Mouse (Mus musculus): ENCODE results near the gene Bcar1. TPM values are rescaled to one million over a fixed set of nuclear protein-coding genes. Genes with fewer than 3 reads are reported as not detected.
A peak's percentile ranks its signal among the peaks of the same experiment; 100 is the strongest.

The Bcar1 gene
- polyA plus RNA-seq, 1 experiment = 29.5 TPM

GRCm38 (mm10) chr8:111736321-111736720, 7.3 kb downstream of the Bcar1 start:
- Histone ChIP-seq H3K4me3 (ENCODE audit: control insufficient read depth, low read depth, low read length) (no peak overlapping the region), H3K36me3 (ENCODE audit: control insufficient read depth, insufficient read depth, low read length) (no peaks in the 10 kb centered on the region), H3K4me1 (ENCODE audit: control insufficient read depth, insufficient read depth, low read length) (peaks cover 16% of the 10 kb centered on the region), H3K27me3 (ENCODE audit: control insufficient read depth, insufficient read depth, low read length) (no peaks in the 10 kb centered on the region), H3K27ac (ENCODE audit: control insufficient read depth, insufficient read depth, low read depth, low read length) (no peak overlapping the region)
- no peak for TF ChIP-seq CTCF (IDR thresholded peaks at IDR 0.05; ENCODE audit: control insufficient read depth, insufficient read depth, insufficient replicate concordance, low read depth, low read length)
- TF ChIP-seq POLR2A (IDR thresholded peaks at IDR 0.05; ENCODE audit: control insufficient read depth, low read depth, low read length) = no peak

DNA sequence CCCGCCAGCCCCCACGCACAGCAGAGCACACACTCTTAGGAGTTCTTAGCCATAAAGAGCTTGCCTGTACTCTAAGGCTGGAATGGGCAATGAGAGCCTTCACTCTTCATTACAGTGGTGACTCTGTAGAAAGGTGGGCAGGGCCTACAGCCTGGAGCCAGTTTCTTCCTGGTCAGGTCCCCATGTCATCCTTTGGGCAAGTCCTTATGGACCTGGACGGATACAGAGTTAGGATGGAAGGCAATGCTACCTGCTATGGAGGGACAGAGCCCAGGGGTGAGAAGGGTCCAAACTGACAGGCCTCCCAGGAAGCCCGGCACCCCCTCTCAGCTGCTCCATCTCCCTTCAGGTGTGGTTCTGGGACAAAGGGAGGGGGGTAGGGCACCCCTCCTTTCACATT, 7.8 kb downstream of the Bcar1 start:
- H3K36me3 ChIP-seq (ENCODE audit: control insufficient read depth, insufficient read depth, low read length) = no peaks in the 10 kb centered on the region
- H3K27me3 ChIP-seq (ENCODE audit: control insufficient read depth, insufficient read depth, low read length) = no peaks in the 10 kb centered on the region
- H3K4me3 ChIP-seq (ENCODE audit: control insufficient read depth, low read depth, low read length) = no peak overlapping the region
- TF ChIP-seq POLR2A (IDR thresholded peaks at IDR 0.05; ENCODE audit: control insufficient read depth, low read depth, low read length) (no peak), CTCF (IDR thresholded peaks at IDR 0.05; ENCODE audit: control insufficient read depth, insufficient read depth, insufficient replicate concordance, low read depth, low read length) (no peak)
- peaks cover 21% of the 10 kb centered on the region for H3K4me1 ChIP-seq (ENCODE audit: control insufficient read depth, insufficient read depth, low read length)
- no peak overlapping the region for H3K27ac ChIP-seq (ENCODE audit: control insufficient read depth, insufficient read depth, low read depth, low read length)

- no peak overlapping the region for H3K27ac ChIP-seq (ENCODE audit: control insufficient read depth, insufficient read depth, low read depth, low read length)
- H3K4me1 ChIP-seq (ENCODE audit: control insufficient read depth, insufficient read depth, low read length) = peaks cover 25% of the 10 kb centered on the region
- TF ChIP-seq CTCF (IDR thresholded peaks at IDR 0.05; ENCODE audit: control insufficient read depth, insufficient read depth, insufficient replicate concordance, low read depth, low read length) = no peak
- TF ChIP-seq POLR2A (IDR thresholded peaks at IDR 0.05; ENCODE audit: control insufficient read depth, low read depth, low read length) = no peak
- H3K4me3 ChIP-seq (ENCODE audit: control insufficient read depth, low read depth, low read length) = no peak overlapping the region
- no peaks in the 10 kb centered on the region for H3K27me3 ChIP-seq (ENCODE audit: control insufficient read depth, insufficient read depth, low read length)
- no peaks in the 10 kb centered on the region for H3K36me3 ChIP-seq (ENCODE audit: control insufficient read depth, insufficient read depth, low read length)
Observed at GRCm38 (mm10) chr8:111735335-111735761, 8.3 kb downstream of the Bcar1 start.

- TF ChIP-seq POLR2A (IDR thresholded peaks at IDR 0.05; ENCODE audit: control insufficient read depth, low read depth, low read length) = no peak
- no peak for TF ChIP-seq CTCF (IDR thresholded peaks at IDR 0.05; ENCODE audit: control insufficient read depth, insufficient read depth, insufficient replicate concordance, low read depth, low read length)
- Histone ChIP-seq H3K27ac (ENCODE audit: control insufficient read depth, insufficient read depth, low read depth, low read length) (no peak overlapping the region), H3K4me3 (ENCODE audit: control insufficient read depth, low read depth, low read length) (no peak overlapping the region), H3K36me3 (ENCODE audit: control insufficient read depth, insufficient read depth, low read length) (no peaks in the 10 kb centered on the region), H3K4me1 (ENCODE audit: control insufficient read depth, insufficient read depth, low read length) (peaks cover 34% of the 10 kb centered on the region), H3K27me3 (ENCODE audit: control insufficient read depth, insufficient read depth, low read length) (no peaks in the 10 kb centered on the region)
Observed at GRCm38 (mm10) chr8:111734244-111734960, 9.2 kb downstream of the Bcar1 start.

DNA sequence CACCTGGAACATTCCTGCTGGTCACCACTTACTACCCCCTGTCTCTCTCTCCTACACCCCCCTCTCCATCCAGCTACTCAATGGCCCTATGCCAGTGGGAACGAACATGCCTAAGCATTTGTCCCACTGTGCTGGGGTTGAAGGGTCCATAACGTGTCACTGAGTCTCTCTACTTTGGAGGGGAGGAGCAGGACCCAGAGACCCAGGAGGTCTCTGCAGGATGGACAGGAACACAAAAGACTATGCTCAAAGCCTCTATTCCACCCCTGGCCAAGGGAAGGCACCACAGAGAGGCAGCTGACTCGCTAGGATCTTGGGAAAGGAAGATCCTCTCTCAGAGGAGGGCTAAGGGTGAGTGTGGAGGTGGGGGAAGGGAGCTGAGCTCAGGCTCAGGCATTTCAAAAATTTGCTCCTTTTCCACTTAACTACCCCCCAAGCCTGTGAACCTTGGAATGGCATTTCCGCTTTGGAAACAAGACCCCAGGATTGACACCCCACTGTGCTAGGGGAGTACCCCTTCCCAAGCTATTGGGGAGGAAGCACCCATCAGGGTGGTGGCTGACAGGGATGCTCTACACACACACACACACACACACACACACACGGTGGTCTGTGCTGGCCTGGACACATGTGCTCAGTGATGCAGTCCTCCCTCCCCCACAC, 9.9 kb downstream of the Bcar1 start:
- Histone ChIP-seq H3K36me3 (ENCODE audit: control insufficient read depth, insufficient read depth, low read length) (no peaks in the 10 kb centered on the region), H3K27me3 (ENCODE audit: control insufficient read depth, insufficient read depth, low read length) (no peaks in the 10 kb centered on the region), H3K4me1 (ENCODE audit: control insufficient read depth, insufficient read depth, low read length) (peaks cover 35% of the 10 kb centered on the region), H3K27ac (ENCODE audit: control insufficient read depth, insufficient read depth, low read depth, low read length) (no peak overlapping the region), H3K4me3 (ENCODE audit: control insufficient read depth, low read depth, low read length) (no peak overlapping the region)
- TF ChIP-seq POLR2A (IDR thresholded peaks at IDR 0.05; ENCODE audit: control insufficient read depth, low read depth, low read length) (no peak), CTCF (IDR thresholded peaks at IDR 0.05; ENCODE audit: control insufficient read depth, insufficient read depth, insufficient replicate concordance, low read depth, low read length) (no peak)

DNA sequence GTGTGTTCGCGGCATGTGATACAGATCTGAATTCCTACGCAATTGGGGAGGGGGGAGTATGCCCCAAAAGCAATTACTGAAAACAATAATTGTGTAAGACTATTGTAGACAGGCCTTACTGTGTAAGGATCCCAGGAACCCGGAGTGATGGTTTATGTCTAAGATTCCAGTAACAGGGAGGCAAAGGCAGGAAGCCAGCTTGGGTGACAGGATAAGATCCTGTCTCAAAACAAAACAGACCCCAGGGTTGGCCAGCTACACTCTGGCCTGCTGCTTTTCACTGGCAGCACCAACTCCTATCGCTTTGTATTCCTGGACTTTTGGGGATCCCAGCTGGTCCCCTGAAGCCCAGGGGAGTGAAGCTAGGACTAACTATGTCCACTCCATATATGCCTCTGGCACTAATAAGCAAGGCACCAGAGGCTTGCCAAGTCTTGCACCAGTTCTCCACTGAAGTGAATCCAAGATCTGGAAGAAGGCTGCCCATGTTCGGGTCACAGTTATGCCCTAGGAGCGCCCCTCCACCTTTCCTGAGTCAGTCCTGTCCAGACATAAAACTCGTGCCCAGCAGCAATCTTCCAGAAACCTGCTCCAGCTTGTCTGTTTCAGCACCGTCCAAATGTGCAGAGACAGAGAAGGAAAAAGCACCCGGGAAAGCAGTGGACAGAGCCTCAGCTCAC, 11.1 kb downstream of the Bcar1 start:
- H3K4me1 ChIP-seq (ENCODE audit: control insufficient read depth, insufficient read depth, low read length) = peaks cover 35% of the 10 kb centered on the region
- H3K27me3 ChIP-seq (ENCODE audit: control insufficient read depth, insufficient read depth, low read length) = no peaks in the 10 kb centered on the region
- no peaks in the 10 kb centered on the region for H3K36me3 ChIP-seq (ENCODE audit: control insufficient read depth, insufficient read depth, low read length)
- peak overlapping the region; percentile 96 for H3K4me3 ChIP-seq (ENCODE audit: control insufficient read depth, low read depth, low read length)
- H3K27ac ChIP-seq (ENCODE audit: control insufficient read depth, insufficient read depth, low read depth, low read length) = peak overlapping the region; percentile 10; the same call in 1 of the 2 replicates
- TF ChIP-seq CTCF (IDR thresholded peaks at IDR 0.05; ENCODE audit: control insufficient read depth, insufficient read depth, insufficient replicate concordance, low read depth, low read length) = no peak
- TF ChIP-seq POLR2A (IDR thresholded peaks at IDR 0.05; ENCODE audit: control insufficient read depth, low read depth, low read length) = no peak

DNA sequence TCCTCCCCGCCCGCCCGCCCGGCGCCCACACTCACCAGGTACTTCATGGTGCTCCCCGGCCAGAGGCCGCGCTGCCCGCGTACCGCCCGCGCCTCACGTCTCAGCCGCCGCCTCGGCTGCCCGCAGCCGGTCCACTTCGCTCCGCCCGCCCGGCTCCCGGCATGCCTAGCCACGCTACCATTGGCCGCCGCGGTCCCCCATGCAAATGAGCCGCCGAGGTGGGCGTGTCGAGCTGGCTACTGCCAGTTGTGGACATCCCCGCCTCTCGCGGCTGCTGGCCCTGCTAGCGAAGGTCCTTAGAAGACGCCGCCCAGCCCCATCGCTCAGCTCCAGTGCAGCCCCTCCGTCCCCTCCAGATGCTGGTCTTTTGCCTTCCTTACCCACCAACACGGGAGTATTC, 11.6 kb downstream of the Bcar1 start:
- H3K4me3 ChIP-seq (ENCODE audit: control insufficient read depth, low read depth, low read length) = peak overlapping the region; percentile 96
- H3K27ac ChIP-seq (ENCODE audit: control insufficient read depth, insufficient read depth, low read depth, low read length) = peak overlapping the region; percentile 10; the same call in 1 of the 2 replicates
- no peaks in the 10 kb centered on the region for H3K36me3 ChIP-seq (ENCODE audit: control insufficient read depth, insufficient read depth, low read length)
- no peak for TF ChIP-seq CTCF (IDR thresholded peaks at IDR 0.05; ENCODE audit: control insufficient read depth, insufficient read depth, insufficient replicate concordance, low read depth, low read length)
- peak; percentile 78 for TF ChIP-seq POLR2A (IDR thresholded peaks at IDR 0.05; ENCODE audit: control insufficient read depth, low read depth, low read length)
- H3K4me1 ChIP-seq (ENCODE audit: control insufficient read depth, insufficient read depth, low read length) = peaks cover 35% of the 10 kb centered on the region
- H3K27me3 ChIP-seq (ENCODE audit: control insufficient read depth, insufficient read depth, low read length) = no peaks in the 10 kb centered on the region

Measured in testis, adult 2 months (tissue).